Mouse (Mus musculus) embryo, embryonic 11.5 days (tissue): ENCODE results near the gene B3galt6.

Experiments
- DNase-seq: peaks from one replicate; pipeline ENCODE4 v3.0.0-alpha.2; 2012; ENCODE audit warnings: low read depth, low spot score

B3galt6 gene

GRCm38 (mm10) chr4:155992241-155992905, at the start of gene B3galt6, which contains the start of gene Sdf4:
TSS of gene B3galt6 (minus strand) at chr4:155992649.
TSS of gene Sdf4 (plus strand) at chr4:155992872.
- DNase-seq, result peak; percentile 87

- no peak for DNase-seq
These were observed 42.5 kb upstream of the B3galt6 start for GRCm38 (mm10) chr4:156034901-156035300.

- no peak for DNase-seq
These were observed 41.9 kb upstream of the B3galt6 start for GRCm38 (mm10) chr4:156034301-156034700.

- DNase-seq, result peak; percentile 22
These were observed 41.1 kb upstream of the B3galt6 start for GRCm38 (mm10) chr4:156033476-156034119.

- DNase-seq, result no peak
These were observed 40.4 kb upstream of the B3galt6 start for GRCm38 (mm10) chr4:156032856-156033255.

GRCm38 (mm10) chr4:156031593-156032391, 39.3 kb upstream of the B3galt6 start:
- peak; percentile 67 for DNase-seq

GRCm38 (mm10) chr4:156031255-156031592, 38.8 kb upstream of the B3galt6 start:
- DNase-seq, result no peak

- no peak for DNase-seq
These were observed 38.2 kb upstream of the B3galt6 start for GRCm38 (mm10) chr4:156030651-156031118.

- no peak for DNase-seq
These were observed 36.1 kb upstream of the B3galt6 start for GRCm38 (mm10) chr4:156028580-156028979.

GRCm38 (mm10) chr4:156026013-156026412, 33.6 kb upstream of the B3galt6 start, which contains the start of gene Tnfrsf18:
TSS of gene Tnfrsf18 (plus strand) at chr4:156026164.
- DNase-seq, result no peak

- DNase-seq, result no peak
These were observed 31.7 kb upstream of the B3galt6 start for GRCm38 (mm10) chr4:156024184-156024583.

- DNase-seq, result no peak
These were observed 31.1 kb upstream of the B3galt6 start for GRCm38 (mm10) chr4:156023520-156023919.

- no peak for DNase-seq
These were observed 29.5 kb upstream of the B3galt6 start for GRCm38 (mm10) chr4:156021942-156022419.

- no peak for DNase-seq
These were observed 28.9 kb upstream of the B3galt6 start for GRCm38 (mm10) chr4:156021381-156021780.

GRCm38 (mm10) chr4:156019771-156020170, 27.3 kb upstream of the B3galt6 start:
- DNase-seq, result no peak

- DNase-seq, result no peak
These were observed 22.0 kb upstream of the B3galt6 start for GRCm38 (mm10) chr4:156014436-156014835.

GRCm38 (mm10) chr4:156013637-156014036, 21.2 kb upstream of the B3galt6 start, which contains the start of gene Tnfrsf4:
TSS of gene Tnfrsf4 (plus strand) at chr4:156013843.
- DNase-seq, result no peak

GRCm38 (mm10) chr4:156008369-156008768, 15.9 kb upstream of the B3galt6 start:
- DNase-seq, result no peak

- no peak for DNase-seq
These were observed 11.7 kb upstream of the B3galt6 start for GRCm38 (mm10) chr4:156004109-156004508.

GRCm38 (mm10) chr4:155993606-155994005, 1.2 kb upstream of the B3galt6 start:
- DNase-seq, result no peak

- peak; percentile 90 for DNase-seq
These were observed 578 bp upstream of the B3galt6 start for GRCm38 (mm10) chr4:155992906-155993547.

- DNase-seq, result no peak
These were observed 580 bp downstream of the B3galt6 start for GRCm38 (mm10) chr4:155991908-155992230.
